In the genomic region with DNA sequence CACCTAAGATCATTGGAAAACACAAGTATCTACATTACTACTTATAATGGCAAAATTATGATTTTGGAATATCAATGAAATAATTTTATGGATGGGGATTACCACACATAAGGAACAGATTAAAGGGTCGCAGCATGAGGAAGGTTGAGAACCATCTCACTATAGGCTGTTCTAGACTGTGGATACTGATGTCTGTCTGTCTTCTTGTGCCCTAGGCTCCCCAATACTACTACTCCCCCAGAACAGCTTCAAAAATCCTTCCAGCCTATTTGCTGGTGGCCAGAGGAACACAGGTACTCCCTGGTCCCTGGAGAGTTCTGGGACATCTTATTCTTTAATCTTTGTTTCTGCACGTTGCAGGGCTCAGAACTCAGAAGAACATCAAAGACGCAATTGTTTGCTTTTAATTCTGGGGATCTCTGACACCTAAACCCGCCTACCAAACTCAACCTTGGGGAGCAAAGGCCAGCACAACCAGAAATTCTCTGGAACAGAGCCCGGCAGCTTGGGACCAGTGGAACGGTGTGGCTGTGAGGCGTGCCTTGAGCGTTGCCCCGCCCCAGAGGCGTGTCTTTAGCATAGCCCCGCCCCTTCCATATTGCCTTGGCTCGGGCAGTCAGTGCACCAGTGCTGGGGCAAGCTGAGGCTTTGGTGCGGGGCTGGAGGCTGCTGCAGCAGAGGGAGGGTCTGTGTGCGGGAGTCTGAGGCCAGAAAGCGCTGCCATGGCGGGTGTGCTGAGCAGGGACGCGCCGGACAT, we compare ENCODE assay signal across 8 mouse cellular contexts. TPM values are rescaled to one million over a fixed set of nuclear protein-coding genes. Genes with fewer than 3 reads are reported as not detected.
A peak's percentile ranks its signal among the peaks of the same experiment; 100 is the strongest.
DNase-seq lines count a peak whose midpoint lies in the region; ATAC-seq lines count a peak whose summit lies in the region.

A gene (plus strand): TSS at position 576 of the 757 bp plus-strand sequence.

- no peak for DNase-seq in cerebellum, adult 11-12 months
- DNase-seq in embryo, embryonic 9.5 days (ENCODE audit: extremely low spot score), result peak; percentile 90
- peak; percentile 48 to 68 for DNase-seq in gastrocnemius, postnatal 4 days (ENCODE audit: low spot score in 2 of 2)
- DNase-seq in left cerebral cortex, postnatal 36 days (ENCODE audit: low spot score in 2 of 2), result peak; percentile 44 to 45
- peak; percentile 99 for DNase-seq in midbrain, embryonic 11.5 days (ENCODE audit: low spot score, missing footprints)
- peak; percentile 17 to 60 for DNase-seq in spleen, postnatal 4 days (ENCODE audit: low spot score in 2 of 2)

- peak; percentile 69 for ATAC-seq in cerebellum, adult (ENCODE audit: insufficient number of reproducible peaks, low FRiP score, low TSS enrichment)
- ATAC-seq in intestine, embryonic 16.5 days, result peak; percentile 99
- peak; percentile 100 for ATAC-seq in midbrain, embryonic 11.5 days (ENCODE audit: low FRiP score)

- peak within 1 kb of the TSS; percentile 81 for H3K9ac ChIP-seq in intestine, embryonic 16.5 days (ENCODE audit: low read depth, low read length)
- H3K9ac ChIP-seq in midbrain, embryonic 11.5 days (ENCODE audit: low read length), result peak within 1 kb of the TSS; percentile 66

- H3K4me3 ChIP-seq in intestine, embryonic 16.5 days (ENCODE audit: low read length), result peak within 1 kb of the TSS; percentile 75
- peak within 1 kb of the TSS; percentile 45 for H3K4me3 ChIP-seq in midbrain, embryonic 11.5 days (ENCODE audit: low read depth, low read length)

- H3K4me2 ChIP-seq in intestine, embryonic 16.5 days (ENCODE audit: low read depth, low read length), result peak within 1 kb of the TSS; percentile 65
- H3K4me2 ChIP-seq in midbrain, embryonic 11.5 days, result peak within 1 kb of the TSS; percentile 81

- H3K36me3 ChIP-seq in intestine, embryonic 16.5 days (ENCODE audit: control insufficient read depth, insufficient read depth, low read length), result no peaks in the 10 kb centered on the region
- no peaks in the 10 kb centered on the region for H3K36me3 ChIP-seq in midbrain, embryonic 11.5 days (ENCODE audit: control insufficient read depth, insufficient read depth, low read length)

- 5% methylated on average over 19 of the region's 19 CpGs for WGBS in intestine, embryonic 16.5 days
- 6% methylated on average over 17 of the region's 19 CpGs for WGBS in midbrain, embryonic 11.5 days

- H3K27ac ChIP-seq in intestine, embryonic 16.5 days (ENCODE audit: low read length), result peak within 1 kb of the TSS; percentile 31
- H3K27ac ChIP-seq in midbrain, embryonic 11.5 days (ENCODE audit: low read depth, low read length), result no peak within 1 kb of the TSS

- H3K4me1 ChIP-seq in intestine, embryonic 16.5 days (ENCODE audit: control insufficient read depth, insufficient read depth, low read length), result peaks cover 4% of the 10 kb centered on the region; the same call in 1 of the 2 replicates
- no peaks in the 10 kb centered on the region for H3K4me1 ChIP-seq in midbrain, embryonic 11.5 days (ENCODE audit: control insufficient read depth, insufficient read depth, low read length)

- intact Hi-C loops in left cerebral cortex, postnatal 36 days (cut with DNase I), result loop anchor here (5.0 kb wide), 1 partner anchor 129 kb away; no protein-coding TSS in a partner anchor

- H3K9me3 ChIP-seq in intestine, embryonic 16.5 days (ENCODE audit: control insufficient read depth, low read length), result no peaks in the 10 kb centered on the region
- no peaks in the 10 kb centered on the region for H3K9me3 ChIP-seq in midbrain, embryonic 11.5 days (ENCODE audit: control insufficient read depth, low read length)

- no peaks in the 10 kb centered on the region for H3K27me3 ChIP-seq in intestine, embryonic 16.5 days (replicated peaks; ENCODE audit: control insufficient read depth, insufficient read depth, low read length)
- H3K27me3 ChIP-seq in midbrain, embryonic 11.5 days (ENCODE audit: control insufficient read depth, insufficient read depth, low read length), result no peaks in the 10 kb centered on the region

RNA-seq across cellular contexts. Expression of the gene that starts here (rescaled TPM):
- 1 to 10 TPM; 6.6 to 7.0 TPM for total RNA-seq in gastrocnemius, postnatal 4 days (2021)
- 37.3 and 47.8 TPM in 2 replicates for polyA plus RNA-seq in intestine, embryonic 16.5 days (2015; fragmentation: Nextera tagmentation; extraction: Ambion mirVana)
- 10 to 100 TPM in 1 of 2 experiments, 1 to 10 TPM in 1; 6.3 to 15.4 TPM for total RNA-seq in left cerebral cortex, postnatal 36 days (2021)
- polyA plus RNA-seq in midbrain, embryonic 11.5 days (2014; fragmentation: Nextera tagmentation; extraction: Ambion mirVana), result 2.6 and 2.9 TPM in 2 replicates
